Mouse (Mus musculus) layer of hippocampus, adult 8-10 months (tissue): Measurements from ENCODE around the gene Ankrd24. TPM values are rescaled to one million over a fixed set of nuclear protein-coding genes. Genes with fewer than 3 reads are reported as not detected.
"Not testable (repeated sequence)": the region's sequence is repeated elsewhere in the genome, so short reads cannot be mapped to it uniquely, and the experiment has no call there.

Experiments
- DNase-seq, 2 experiments: peaks; one replicate each; pipeline ENCODE4 v3.0.0; 2022; ENCODE audit warnings: low spot score in 2 of 2
- total RNA-seq, 4 experiments: library from RNA; stranded (reverse); gene quantifications; 2 replicates each; pipeline ENCODE4 v1.2.4; 2022

Ankrd24 gene
- total RNA-seq, 4 experiments from 2014 or later, result 33.6 to 46.4 (median 40.3) TPM

DNA sequence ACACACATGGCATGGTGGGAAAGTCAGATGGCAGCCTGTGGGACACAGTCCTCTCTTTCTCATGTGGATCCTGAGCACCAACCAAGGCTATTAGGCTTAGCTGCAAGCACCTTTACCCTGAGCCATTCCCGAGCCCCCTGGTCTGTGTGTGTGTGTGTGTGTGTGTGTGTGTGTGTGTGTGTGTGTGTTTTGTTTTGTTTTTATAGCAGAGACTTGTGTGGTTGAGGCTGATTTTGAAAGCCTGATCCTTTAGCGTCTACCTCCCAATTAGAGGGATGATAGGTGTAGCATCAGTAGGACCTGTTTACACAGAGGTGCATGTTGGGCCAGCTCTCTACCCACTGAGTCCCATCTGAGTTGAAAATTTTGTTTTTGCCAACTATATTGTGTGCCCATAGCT, 15.8 kb downstream of the Ankrd24 start:
- peak; percentile 2 to 10 for DNase-seq

GRCm38 (mm10) chr10:81644716-81645115, 16.4 kb downstream of the Ankrd24 start:
- DNase-seq, result peak; percentile 3 to 15

DNA sequence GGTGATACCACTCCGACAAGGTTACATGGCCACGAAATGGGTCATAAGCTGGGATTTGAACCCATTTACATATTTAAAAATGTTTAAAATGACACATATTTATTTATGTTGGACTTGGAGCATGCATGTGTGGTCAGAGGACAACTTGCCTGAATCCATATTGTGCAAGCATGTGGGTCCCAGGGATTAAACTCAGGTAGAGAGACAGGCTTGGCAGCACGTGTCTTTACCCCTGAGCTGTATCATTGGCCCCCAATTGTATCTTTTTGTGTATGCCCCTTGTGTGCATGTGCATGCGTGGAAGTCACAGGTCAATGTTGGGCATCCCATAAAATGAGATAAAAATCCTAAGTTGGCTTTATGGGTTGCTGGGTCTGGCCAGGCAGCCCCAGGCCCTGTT, 17.1 kb downstream of the Ankrd24 start:
- no peak for DNase-seq

- peak in 1 of 2 experiments; percentile 9 for DNase-seq
Measured at GRCm38 (mm10) chr10:81646015-81646555, 17.7 kb downstream of the Ankrd24 start.

DNA sequence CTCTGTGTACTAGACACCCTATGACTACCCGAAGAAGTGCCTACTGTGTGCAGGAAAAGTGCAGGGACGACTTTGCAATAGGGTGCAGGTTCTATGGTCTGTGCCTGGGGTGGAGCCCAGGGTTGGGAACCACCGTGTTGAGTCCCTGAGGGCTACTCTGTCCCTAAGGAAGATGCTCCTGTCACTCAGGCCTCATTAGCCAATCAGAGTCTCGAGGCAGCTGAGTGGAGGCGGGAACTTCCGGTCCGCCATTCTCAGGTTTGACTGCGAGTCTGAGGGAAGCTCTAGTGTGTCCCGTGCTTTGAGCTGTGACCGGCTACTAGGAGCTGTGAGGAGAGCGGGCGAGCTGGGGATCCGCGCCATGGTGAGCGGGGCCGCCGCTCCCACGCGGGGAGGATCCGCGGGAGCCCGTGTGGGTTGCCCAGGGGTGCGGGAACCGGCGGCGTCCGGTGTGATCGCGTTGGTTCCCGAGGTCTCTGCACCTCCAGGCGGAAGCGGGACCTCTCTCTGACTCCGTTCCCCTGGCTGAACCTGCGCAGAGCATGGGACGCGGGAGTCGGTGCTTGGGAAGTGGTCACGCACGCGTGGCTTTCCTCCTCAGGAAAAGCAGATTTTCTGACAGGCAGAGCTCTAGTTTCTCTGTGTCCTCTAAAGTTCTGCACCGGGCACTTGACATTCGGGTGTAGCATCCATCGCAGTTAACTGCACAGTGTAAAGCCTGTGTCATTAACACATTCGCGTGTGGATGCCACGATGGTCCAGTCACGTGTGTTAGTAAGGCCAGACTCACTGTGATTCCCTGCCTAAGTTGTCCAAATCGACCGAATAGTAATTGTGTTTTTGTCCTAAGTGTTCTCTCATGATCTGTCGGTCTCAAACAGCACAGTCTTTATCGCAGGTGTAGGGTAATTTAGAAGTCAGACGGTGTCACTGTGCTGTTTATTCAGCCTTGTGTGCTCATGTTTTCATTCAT, 20.7 kb downstream of the Ankrd24 start, which contains the start of gene Gm10778:
TSS of gene Gm10778 (plus strand) at position 257 of the 973 bp plus-strand sequence.
- DNase-seq, result peak; percentile 84 to 88

- DNase-seq, result no peak
Measured at GRCm38 (mm10) chr10:81655178-81655577, 26.8 kb downstream of the Ankrd24 start.

DNA sequence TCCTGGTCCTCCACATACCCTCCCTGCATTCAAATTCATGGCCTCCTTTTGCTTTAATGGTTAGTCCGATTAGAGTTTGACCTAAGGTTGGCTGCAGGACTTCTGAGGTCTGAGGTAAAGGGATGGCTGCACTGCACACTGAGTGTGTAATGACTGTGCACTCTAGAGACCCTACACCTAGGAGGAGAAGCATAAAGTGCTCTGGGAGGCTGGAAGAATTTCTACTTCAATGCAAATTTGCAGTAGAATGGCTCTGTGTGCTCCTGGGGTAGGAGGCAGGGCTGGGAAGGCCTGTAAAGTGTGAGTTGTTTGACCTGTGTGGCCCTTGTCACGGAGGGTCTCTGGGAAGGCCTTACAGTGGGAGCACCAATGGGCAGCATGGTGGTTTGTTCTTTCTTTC, 27.8 kb downstream of the Ankrd24 start:
- DNase-seq, result no peak

GRCm38 (mm10) chr10:81687114-81687513, 58.8 kb downstream of the Ankrd24 start:
- not testable (repeated sequence) for DNase-seq

Other genes with a start within 250 kb of the Ankrd24 start
- 10 to 100 TPM; 64.3 to 78.5 (median 72.6) TPM for gene Dohh, start 244.1 kb upstream of the Ankrd24 start, total RNA-seq
- gene Gm48551, start 244.1 kb upstream of the Ankrd24 start, total RNA-seq, result 1 to 10 TPM; 2.7 to 5.5 (median 4.5) TPM
- 1 to 10 TPM; 2.9 to 9.7 (median 4.2) TPM for gene Gm48552, start 239.5 kb upstream of the Ankrd24 start, total RNA-seq
- 1 to 10 TPM; 1.3 to 1.7 (median 1.4) TPM for gene Smim24, start 235.5 kb upstream of the Ankrd24 start, total RNA-seq
- gene Nfic, start 172.9 kb upstream of the Ankrd24 start, total RNA-seq, result 10 to 100 TPM; 52.8 to 61.6 (median 58.7) TPM
- 100 to 1,000 TPM; 230 to 284 (median 256) TPM for gene Celf5, start 145.8 kb upstream of the Ankrd24 start, total RNA-seq
- gene Ncln, start 132.1 kb upstream of the Ankrd24 start, total RNA-seq, result 10 to 100 TPM; 74.1 to 88.0 (median 82.8) TPM
- gene S1pr4, start 128.4 kb upstream of the Ankrd24 start, total RNA-seq, result under 1 TPM; 0.51 to 0.80 (median 0.58) TPM
- 1 to 10 TPM; 2.5 to 9.7 (median 5.7) TPM for gene Gna15, start 104.3 kb upstream of the Ankrd24 start, total RNA-seq
- gene Gna11, start 83.3 kb upstream of the Ankrd24 start, total RNA-seq, result 100 to 1,000 TPM; 106 to 120 (median 114) TPM
- 100 to 1,000 TPM; 659 to 695 (median 670) TPM for gene Aes, start 69.1 kb upstream of the Ankrd24 start, total RNA-seq
- 10 to 100 TPM; 34.5 to 59.9 (median 38.5) TPM for gene Tle2, start 54.0 kb upstream of the Ankrd24 start, total RNA-seq
- 1 to 10 TPM; 5.0 to 7.3 (median 5.9) TPM for gene Tle6, start 27.5 kb upstream of the Ankrd24 start, total RNA-seq
- 1 to 10 TPM; 3.3 to 3.9 (median 3.7) TPM for gene BC025920, start 22.3 kb upstream of the Ankrd24 start, total RNA-seq
- 10 to 100 TPM; 27.0 to 34.2 (median 29.5) TPM for gene Sirt6, start 743 bp upstream of the Ankrd24 start, total RNA-seq
- 1 to 10 TPM; 4.4 to 6.1 (median 4.7) TPM for gene Gm10778, start 20.5 kb downstream of the Ankrd24 start, total RNA-seq
- gene Zfp433, start 76.3 kb downstream of the Ankrd24 start, total RNA-seq, result 10 to 100 TPM; 10.8 to 15.3 (median 12.2) TPM
- gene Gm3055, start 142.6 kb downstream of the Ankrd24 start, total RNA-seq, result 10 to 100 TPM in 3 of 4 experiments, 1 to 10 TPM in 1; 5.4 to 15.0 (median 10.1) TPM
- gene Gm4767, start 183.6 kb downstream of the Ankrd24 start, total RNA-seq, result 1 to 10 TPM; 1.7 to 2.9 (median 2.2) TPM
- 1 to 10 TPM; 2.0 to 4.2 (median 3.4) TPM for gene Gm32687, start 235.4 kb downstream of the Ankrd24 start, total RNA-seq